Mouse (Mus musculus) spleen, adult 2 months (tissue): ENCODE measurements at regions not wholly inside any gene's neighbourhood (a gene's known extent, or its start where the extent isn't known, plus 50 kb on each side); places are given as distances from the start of the nearest gene placed in this dataset.

Source experiments
- CTCF ChIP-seq: fragments of 200-500 bp; IDR thresholded peaks from 2 replicates; pipeline ENCODE4 v1.5.1; 2011; ENCODE audit warnings: mild to moderate bottlenecking, inconsistent platforms; ENCODE audit not compliant: insufficient read depth, insufficient read length, insufficient replicate concordance; ENCODE audit errors: extremely low read depth
- POLR2A ChIP-seq: fragments of 200-500 bp; IDR thresholded peaks from 2 replicates; pipeline ENCODE4 v1.6.1; 2011; ENCODE audit warnings: low read depth, low read length, inconsistent platforms

- TF ChIP-seq POLR2A: no peak
- TF ChIP-seq CTCF: no peak
Observed at GRCm38 (mm10) chr9:113380408-113381129, 327.5 kb downstream of the Pdcd6ip start.
